Mouse (Mus musculus): Measurements from ENCODE around the gene Oxsm.

DNA sequence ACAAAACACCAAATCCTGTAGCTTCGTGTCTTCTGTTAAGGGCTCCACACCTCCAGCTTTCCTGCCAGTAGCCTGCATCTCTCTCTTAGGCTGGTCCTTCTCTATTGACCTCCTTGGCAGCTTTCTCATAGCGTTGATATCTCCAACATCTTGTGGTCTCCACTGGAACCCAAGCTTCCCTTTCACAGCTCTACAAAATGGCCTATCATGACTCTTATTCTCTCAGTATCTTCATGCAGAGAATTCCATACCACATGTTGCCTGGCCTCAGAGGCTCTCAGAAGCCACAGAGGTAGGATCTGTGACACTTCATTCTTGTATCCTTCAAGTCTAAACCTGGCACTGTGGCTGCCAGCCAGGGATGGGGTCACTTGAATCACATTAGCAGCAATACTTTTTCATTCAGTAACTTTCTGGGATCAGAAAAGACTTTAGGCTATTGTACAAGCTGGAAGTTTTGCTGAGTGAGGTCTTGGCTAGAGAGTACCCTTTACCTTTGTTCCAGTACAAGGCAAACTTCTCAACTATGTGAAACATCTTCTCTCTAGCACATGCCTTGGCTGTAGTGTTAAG is 3.2 kb downstream of the Oxsm start:
- TF ChIP-seq GATA1 (IDR thresholded peaks at IDR 0.05; ENCODE audit: low read length) (no peak), TAL1 (IDR thresholded peaks at IDR 0.05; ENCODE audit: low read length) (no peak)

All from erythroblast, embryonic 14.5 days (primary cell).